Mouse (Mus musculus): ENCODE measurements at regions not wholly inside any gene's neighbourhood (a gene's known extent, or its start where the extent isn't known, plus 50 kb on each side); places are given as distances from the start of the nearest gene placed in this dataset.

GRCm38 (mm10) chr2:172644451-172644850, 95.1 kb downstream of the Tfap2c start:
- TF ChIP-seq CTCF (IDR thresholded peaks at IDR 0.05; ENCODE audit: borderline replicate concordance, insufficient read depth, low read length) (no peak), POLR2A (IDR thresholded peaks at IDR 0.05; ENCODE audit: low read depth, low read length) (peak; percentile 37; the same call in 1 of the 2 replicates)
